Mouse (Mus musculus) adrenal gland, adult 10 weeks (tissue): ENCODE results near the gene Pkmyt1. TPM values are rescaled to one million over a fixed set of nuclear protein-coding genes. Genes with fewer than 3 reads are reported as not detected.

ENCODE experiments used
- polyA plus RNA-seq: library from polyadenylated mRNA; stranded (reverse); fragments of 350-450 nt; fragmentation: Illumina TruSeq; extraction: RNeasy Lipid Tissue Mini Kit (QIAGEN cat#74804); gene quantifications from one replicate; pipeline ENCODE4 v1.2.3, GENCODE M21; 2014; ENCODE audit warnings: low read depth, low replicate concordance

Pkmyt1 gene
- polyA plus RNA-seq, result not detected

GRCm38 (mm10) chr17:23725999-23726757, at the start of gene Pkmyt1:
Pkmyt1 (plus strand) TSS chr17:23726336.

DNA sequence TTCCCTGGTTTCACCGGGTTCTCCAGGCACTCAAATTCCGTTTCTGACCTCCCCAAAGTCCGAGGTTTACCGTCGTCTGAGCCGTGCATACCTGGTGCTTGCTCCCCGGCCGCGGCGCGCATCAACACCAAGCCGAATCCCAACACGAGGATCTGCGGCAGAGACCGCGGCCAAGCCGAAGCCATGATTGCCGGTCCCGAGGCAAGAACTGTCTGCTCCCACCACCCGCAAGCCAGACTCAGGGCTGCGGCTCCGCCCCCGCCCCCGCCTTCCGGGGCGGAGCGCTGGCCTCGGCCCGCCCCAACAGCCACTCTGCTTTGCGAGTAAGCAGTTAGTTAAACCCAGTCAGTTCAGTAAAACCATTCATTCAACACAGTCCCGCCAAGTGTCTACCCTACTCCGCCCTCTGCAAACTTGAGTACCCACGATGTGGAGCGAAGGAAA, 48.9 kb upstream of the Pkmyt1 start, which contains the start of gene Tnfrsf12a:
Gene Tnfrsf12a (minus strand): TSS at position 233 of the 444 bp plus-strand sequence.

GRCm38 (mm10) chr17:23679127-23679835, 46.9 kb upstream of the Pkmyt1 start, which contains the start of gene Cldn6:
Cldn6 (plus strand) TSS chr17:23679249.

DNA sequence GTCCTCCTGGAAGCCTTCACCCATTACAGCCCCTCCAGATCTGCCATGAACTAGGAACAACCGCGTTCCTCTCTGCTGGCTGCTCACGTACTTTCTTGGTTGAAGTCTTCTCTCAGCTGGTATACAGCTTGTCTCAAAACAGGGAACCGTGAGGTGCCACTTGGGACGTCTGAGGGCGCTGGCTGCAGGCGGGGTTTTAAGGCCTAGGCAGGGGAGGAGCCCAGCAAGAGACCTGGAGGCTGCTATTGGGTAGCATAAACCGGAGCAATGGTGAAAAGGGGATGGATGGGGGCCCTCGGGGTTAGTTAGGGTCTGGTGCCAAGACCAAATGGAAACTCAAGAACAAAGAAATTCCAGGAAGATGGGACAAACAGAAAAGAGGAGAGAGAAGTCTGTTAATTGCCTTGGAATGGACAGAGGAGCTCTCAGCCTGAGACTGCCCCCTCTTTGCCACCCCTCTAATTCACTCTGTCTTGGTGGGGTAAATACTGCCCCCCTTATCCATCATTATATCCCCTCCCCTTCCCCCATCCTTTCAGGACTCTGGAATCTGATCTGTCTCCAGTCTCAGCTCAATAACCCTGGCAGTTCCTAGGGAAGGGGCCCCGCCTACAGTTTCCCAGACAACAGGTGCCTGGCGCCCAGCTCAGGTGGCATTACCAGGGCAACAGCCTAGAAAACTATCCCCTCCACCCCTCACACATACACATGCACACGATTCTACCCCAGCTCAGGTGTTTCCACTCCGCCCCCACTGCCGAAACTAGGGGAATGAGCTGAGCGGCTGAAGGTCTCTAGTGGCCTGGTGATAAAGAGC, 42.1 kb upstream of the Pkmyt1 start, which contains the start of gene Cldn9:
Gene Cldn9 (minus strand): TSS at position 171 of the 817 bp plus-strand sequence.

DNA sequence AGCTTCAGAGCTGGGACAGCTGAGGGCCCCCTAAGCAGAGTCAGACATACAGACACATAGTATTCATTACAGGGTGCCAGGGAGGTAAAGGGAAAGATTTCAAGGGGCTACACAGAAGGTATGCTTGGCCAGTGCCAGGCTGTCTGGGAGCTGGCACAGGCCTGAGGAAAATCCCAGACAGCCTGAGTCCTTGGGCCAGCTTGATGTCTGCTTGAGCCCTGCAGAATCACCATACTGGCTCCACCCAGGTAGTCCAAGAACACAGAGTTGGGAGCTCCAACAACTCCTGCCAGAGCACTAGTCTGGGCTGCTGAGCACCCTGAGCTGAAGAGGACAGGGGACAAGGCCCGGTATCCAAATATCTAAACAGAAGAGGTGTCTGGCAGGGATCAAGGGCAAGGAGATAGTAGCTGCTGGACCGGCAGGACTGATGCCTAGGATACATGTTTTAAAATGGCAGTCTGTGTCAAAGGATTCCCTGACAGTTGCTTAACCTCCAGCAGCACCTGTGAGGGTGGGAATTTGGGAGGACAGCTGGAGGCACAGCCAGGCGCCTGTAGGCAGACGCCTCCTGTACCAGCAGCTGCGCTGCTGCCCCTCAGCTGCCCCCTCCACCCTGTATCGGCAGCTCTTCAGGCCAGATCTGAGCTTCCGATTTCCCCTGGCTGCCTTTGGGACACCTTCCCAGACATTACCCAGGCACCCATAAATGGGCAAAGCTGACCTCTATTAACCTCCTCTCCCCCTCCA, 3.6 kb upstream of the Pkmyt1 start, which contains the start of gene 1520401A03Rik:
Gene 1520401A03Rik (minus strand): TSS at position 408 of the 750 bp plus-strand sequence.

DNA sequence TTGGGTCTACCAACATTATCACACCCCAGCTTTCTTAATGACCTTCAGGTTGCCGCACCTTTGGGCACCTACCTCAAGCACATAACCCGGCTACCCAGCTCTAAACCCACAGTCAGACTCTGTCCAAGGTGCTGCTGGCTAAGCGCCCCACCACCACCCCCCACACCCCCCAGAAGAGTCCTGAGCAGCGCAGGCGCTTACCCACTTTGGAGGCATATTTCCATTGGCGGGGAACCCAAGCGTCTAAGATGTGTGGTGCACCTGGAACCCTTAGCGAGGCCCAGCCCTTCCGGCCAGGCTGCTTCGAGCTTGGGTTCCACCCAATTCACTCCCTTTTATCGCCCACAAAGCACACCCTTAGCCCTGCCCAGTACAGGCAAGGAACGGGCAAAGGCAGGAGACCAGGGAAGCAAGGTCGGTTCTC, 14.5 kb downstream of the Pkmyt1 start, which contains the start of gene Paqr4:
Gene Paqr4 (minus strand): TSS at position 270 of the 424 bp plus-strand sequence.

DNA sequence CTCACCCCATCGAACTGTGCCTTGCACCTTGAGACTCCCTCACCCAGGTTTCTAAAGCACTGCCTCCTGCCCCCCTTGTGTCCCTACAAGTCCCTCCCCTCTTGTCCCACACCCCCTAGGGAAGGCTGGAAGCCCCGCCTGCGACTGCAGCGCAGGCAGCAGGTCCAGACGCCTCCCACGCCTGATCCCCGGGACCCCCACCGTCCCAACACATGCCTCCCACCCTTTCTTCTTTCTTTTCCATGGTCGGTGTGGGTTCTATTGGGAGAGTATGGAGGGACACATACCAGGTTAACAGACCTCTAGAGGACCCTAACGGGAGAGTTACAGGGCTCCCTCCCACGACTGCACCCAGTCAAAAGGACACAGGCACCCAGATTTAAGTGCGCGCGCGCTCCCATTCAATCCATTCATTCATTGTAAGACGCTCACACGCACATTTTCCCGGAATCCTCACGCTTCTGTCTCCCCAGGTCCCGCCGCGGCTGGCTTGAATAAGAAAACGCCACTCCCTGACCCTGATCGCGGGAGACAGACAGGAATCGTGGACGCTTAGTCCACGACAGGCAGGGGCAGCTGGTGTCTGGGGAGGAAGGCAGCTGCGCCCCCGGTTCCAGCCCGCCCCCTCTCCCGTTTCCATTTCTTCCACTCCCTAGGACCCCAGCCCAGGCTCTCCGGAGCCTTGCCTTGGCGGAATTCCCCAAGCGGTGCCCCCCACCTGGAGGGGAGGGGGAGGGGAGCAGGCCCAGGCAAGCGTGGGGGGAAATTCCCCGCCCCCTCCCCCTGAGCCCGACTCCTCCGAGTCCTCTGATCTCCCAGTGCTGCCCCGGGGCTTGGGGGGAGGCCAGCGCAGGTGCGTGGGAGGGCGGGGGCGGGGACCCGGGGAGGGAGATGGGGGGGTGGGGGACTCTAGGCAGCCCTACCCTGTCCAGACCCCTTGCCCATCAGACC, 19.4 kb downstream of the Pkmyt1 start, which contains the start of gene Kremen2:
Gene Kremen2 (minus strand): TSS at position 533 of the 951 bp plus-strand sequence.

GRCm38 (mm10) chr17:23771284-23772218, 45.4 kb downstream of the Pkmyt1 start, which contains the start of gene Flywch1:
Flywch1 (minus strand) TSS chr17:23771602.

GRCm38 (mm10) chr17:23785561-23786471, 59.7 kb downstream of the Pkmyt1 start, which contains the start of gene Flywch2:
Flywch2 (minus strand) TSS chr17:23786081.

Other genes with a start within 250 kb of the Pkmyt1 start
- gene Vmn2r117, start 246.6 kb upstream of the Pkmyt1 start, polyA plus RNA-seq, result not detected
- 0.70 TPM for gene Zfp213, start 162.1 kb upstream of the Pkmyt1 start, polyA plus RNA-seq
- not detected for gene Zfp13, start 126.8 kb upstream of the Pkmyt1 start, polyA plus RNA-seq
- gene Zscan10, start 125.5 kb upstream of the Pkmyt1 start, polyA plus RNA-seq, result not detected
- gene Mmp25, start 81.1 kb upstream of the Pkmyt1 start, polyA plus RNA-seq, result not detected
- not detected for gene Bicdl2, start 65.8 kb upstream of the Pkmyt1 start, polyA plus RNA-seq
- 11.7 TPM for gene Hcfc1r1, start 52.7 kb upstream of the Pkmyt1 start, polyA plus RNA-seq
- 3.1 TPM for gene Thoc6, start 52.5 kb upstream of the Pkmyt1 start, polyA plus RNA-seq
- gene Tnfrsf12a, start 48.9 kb upstream of the Pkmyt1 start, polyA plus RNA-seq, result 4.1 TPM
- not detected for gene Cldn6, start 47.1 kb upstream of the Pkmyt1 start, polyA plus RNA-seq
- gene Cldn9, start 42.3 kb upstream of the Pkmyt1 start, polyA plus RNA-seq, result not detected
- 0.58 TPM for gene 1520401A03Rik, start 3.6 kb upstream of the Pkmyt1 start, polyA plus RNA-seq
- 3.3 TPM for gene Paqr4, start 14.5 kb downstream of the Pkmyt1 start, polyA plus RNA-seq
- gene Kremen2, start 19.5 kb downstream of the Pkmyt1 start, polyA plus RNA-seq, result not detected
- gene Flywch1, start 45.3 kb downstream of the Pkmyt1 start, polyA plus RNA-seq, result 1.2 TPM
- 1.0 TPM for gene Flywch2, start 59.7 kb downstream of the Pkmyt1 start, polyA plus RNA-seq
- 189 TPM for gene Srrm2, start 64.2 kb downstream of the Pkmyt1 start, polyA plus RNA-seq
- 32.6 TPM for gene Elob, start 102.8 kb downstream of the Pkmyt1 start, polyA plus RNA-seq
- gene Prss33, start 109.7 kb downstream of the Pkmyt1 start, polyA plus RNA-seq, result not detected
- gene Prss32, start 117.5 kb downstream of the Pkmyt1 start, polyA plus RNA-seq, result not detected
- not detected for gene Prss41, start 117.8 kb downstream of the Pkmyt1 start, polyA plus RNA-seq
- not detected for gene Prss21, start 141.7 kb downstream of the Pkmyt1 start, polyA plus RNA-seq
- gene Dcpp1, start 154.5 kb downstream of the Pkmyt1 start, polyA plus RNA-seq, result not detected
- gene Dcpp2, start 154.5 kb downstream of the Pkmyt1 start, polyA plus RNA-seq, result not detected
- not detected for gene Dcpp3, start 191.1 kb downstream of the Pkmyt1 start, polyA plus RNA-seq
- gene Sbp, start 215.3 kb downstream of the Pkmyt1 start, polyA plus RNA-seq, result not detected
- not detected for gene Sbpl, start 228.9 kb downstream of the Pkmyt1 start, polyA plus RNA-seq